Mouse (Mus musculus): ENCODE measurements at regions not wholly inside any gene's neighbourhood (a gene's known extent, or its start where the extent isn't known, plus 50 kb on each side); places are given as distances from the start of the nearest gene placed in this dataset.

GRCm38 (mm10) chr1:89207306-89207705, 137.1 kb downstream of the Sh3bp4 start:
- DNase-seq (ENCODE audit: low spot score): no peak

GRCm38 (mm10) chr1:89211116-89211515, 140.9 kb downstream of the Sh3bp4 start:
- no peak for DNase-seq (ENCODE audit: low spot score)

DNA sequence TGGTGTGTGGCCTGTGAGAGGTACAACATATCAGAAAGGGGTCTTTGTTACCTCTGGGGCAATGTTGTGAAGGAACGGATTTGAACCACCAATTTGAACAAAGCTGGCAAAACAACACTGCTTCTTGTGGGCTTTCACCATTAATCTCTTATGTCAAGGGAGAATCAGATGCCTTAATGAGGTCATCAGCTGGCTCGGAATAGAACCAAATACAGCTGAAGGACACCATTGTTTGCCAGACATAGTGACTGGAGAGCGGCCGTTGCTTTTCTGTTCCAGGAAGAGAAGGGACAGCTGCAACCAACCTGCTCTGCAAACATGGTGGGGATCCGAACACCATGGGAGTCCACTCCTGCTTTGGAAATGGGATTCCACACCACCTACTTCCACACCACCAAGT, 158.2 kb downstream of the Sh3bp4 start:
- DNase-seq (ENCODE audit: low spot score): no peak

DNA sequence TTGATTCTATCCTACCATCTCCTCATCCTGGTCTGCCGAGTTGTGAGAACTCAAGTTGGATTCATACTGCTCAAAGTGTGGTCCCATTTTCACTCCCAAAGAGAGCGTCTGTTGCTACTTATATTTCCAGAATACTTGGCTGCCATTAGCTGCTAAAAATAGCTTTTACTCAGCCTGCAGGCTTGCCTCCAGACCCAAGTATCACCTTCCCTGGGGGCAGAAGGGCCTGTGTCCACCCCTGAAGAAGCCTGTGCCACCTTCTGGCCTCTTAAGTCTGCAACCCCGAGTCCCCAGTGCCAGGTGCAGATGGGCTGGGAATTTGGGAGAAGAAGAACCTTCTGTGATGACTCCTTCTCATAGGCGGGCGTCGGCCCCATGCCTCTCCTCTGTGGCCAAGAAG, 161.5 kb downstream of the Sh3bp4 start:
- no peak for DNase-seq (ENCODE audit: low spot score)

DNA sequence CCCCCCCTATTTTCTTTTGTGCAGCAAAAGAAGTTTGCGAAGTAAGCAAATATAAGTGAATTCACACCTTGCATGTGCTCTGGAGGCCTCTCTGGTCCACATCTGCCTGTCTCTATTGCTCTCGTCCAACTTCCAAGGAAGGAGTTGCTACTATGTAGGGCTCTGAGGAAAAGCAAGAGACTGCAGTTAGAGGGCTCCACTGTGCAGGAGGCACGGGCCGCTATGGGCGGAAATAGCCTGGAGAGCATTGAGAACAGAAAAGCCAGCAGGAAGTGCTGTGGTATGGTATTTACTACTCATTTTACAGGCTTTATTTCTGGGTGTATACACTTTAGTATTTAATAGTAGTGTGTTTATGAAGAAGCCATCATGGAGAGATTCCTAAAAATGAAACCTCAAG, 162.2 kb downstream of the Sh3bp4 start:
- DNase-seq (ENCODE audit: low spot score): no peak

DNA sequence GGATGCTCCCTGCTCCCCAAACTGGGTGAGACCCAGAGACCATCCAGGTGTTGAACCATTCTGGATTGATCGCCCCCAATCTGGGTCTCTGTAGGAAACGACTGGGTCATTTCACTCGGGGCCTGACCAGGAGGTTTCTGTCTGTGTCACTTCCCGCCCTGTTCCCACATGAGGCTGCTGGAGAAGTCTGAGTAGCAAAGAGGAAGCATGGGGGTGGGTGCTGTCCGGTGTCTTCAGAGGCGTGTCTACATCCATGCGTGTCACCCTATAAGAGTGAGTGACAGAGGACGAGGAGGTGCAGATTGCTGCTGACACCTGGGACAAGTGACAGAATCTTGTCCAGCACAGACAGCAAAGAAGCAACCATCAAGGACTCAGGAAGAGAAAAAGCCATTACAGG, 164.7 kb downstream of the Sh3bp4 start:
- no peak for DNase-seq (ENCODE audit: low spot score)

- DNase-seq (ENCODE audit: low spot score): no peak
These were observed 165.1 kb downstream of the Sh3bp4 start for GRCm38 (mm10) chr1:89235296-89235695.

GRCm38 (mm10) chr1:89237696-89238095, 167.5 kb downstream of the Sh3bp4 start:
- no peak for DNase-seq (ENCODE audit: low spot score)

DNA sequence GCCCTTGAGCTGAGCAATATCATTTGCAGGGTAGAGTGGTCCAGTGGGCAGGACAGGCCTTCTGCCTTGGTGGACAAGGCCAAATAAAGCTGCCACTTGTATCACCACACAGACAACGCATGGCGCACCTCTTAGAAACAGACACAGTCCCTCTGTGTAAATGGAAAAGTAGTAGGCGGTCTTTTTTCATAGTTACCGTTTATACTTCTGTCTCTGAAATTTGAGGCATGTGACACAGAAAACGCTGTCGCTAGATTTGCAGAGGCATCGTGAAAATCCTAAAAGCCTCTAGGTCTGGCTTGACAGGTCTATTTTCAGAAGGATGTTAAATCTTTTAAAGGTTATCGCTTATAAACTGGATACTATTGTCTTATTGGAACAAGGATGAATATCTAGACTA, 174.4 kb downstream of the Sh3bp4 start:
- no peak for DNase-seq (ENCODE audit: low spot score)

- no peak for DNase-seq (ENCODE audit: low spot score)
These were observed 175.2 kb downstream of the Sh3bp4 start for GRCm38 (mm10) chr1:89245202-89246003.

- no peak for DNase-seq (ENCODE audit: low spot score)
These were observed 181.5 kb downstream of the Sh3bp4 start for GRCm38 (mm10) chr1:89251753-89252152.

DNA sequence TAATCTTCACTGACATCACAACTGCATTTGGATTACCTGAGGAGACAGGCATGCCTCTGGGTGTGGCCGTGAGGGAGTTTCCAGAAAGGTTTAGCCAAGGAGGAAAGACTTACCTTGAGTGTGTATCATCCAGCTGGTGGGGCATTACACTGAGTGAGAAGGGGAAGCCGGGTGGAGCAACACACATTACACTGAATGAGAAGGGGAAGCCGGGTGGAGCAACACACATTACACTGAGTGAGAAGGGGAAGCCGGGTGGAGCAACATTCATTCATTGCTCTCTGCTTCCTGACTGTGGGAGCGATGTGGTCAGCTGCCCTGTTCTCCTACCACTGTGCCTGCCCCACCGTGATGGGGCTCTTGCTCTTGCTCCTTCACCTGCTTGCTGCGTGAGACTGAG, 182.3 kb downstream of the Sh3bp4 start:
- no peak for DNase-seq (ENCODE audit: low spot score)

DNA sequence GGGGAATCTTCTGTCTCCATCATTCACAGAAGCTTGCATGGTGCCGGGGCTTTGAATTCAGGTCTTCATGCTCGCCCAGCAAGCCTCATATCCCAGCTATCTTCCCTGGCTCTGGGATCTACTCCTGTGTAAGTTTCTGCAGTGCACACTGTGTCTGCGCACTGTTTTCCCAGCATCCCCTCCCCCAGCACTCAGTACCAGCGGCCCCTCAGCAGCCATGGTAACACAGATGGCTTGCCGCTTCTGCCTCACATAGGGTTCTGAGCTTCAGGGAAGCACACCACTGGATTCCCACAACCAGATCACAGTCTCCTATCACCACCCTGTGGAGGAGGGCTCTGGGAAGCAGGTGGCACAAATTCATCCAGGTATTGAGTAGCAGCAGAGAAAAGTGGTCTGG, 187.7 kb downstream of the Sh3bp4 start:
- no peak for DNase-seq (ENCODE audit: low spot score)

DNA sequence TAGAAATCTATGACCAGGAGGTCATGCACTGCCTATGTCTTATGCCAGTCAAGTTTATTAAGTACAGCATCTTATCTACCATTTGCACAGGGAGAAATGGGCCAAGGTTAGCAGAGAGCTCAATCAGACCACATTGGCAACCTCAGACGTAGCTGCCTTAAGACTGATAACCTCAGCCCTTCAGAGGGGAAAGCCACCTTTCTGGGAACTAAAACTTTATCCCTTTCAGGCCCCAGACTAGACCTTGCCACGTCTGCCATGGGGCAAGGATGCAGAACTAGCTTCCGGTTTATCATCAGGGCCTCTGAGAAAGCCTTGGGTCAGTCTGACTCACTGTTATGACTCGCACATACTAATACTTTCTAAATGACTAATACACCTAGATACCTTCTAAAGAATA, 188.8 kb upstream of the Agap1 start:
- no peak for DNase-seq (ENCODE audit: low spot score)

DNA sequence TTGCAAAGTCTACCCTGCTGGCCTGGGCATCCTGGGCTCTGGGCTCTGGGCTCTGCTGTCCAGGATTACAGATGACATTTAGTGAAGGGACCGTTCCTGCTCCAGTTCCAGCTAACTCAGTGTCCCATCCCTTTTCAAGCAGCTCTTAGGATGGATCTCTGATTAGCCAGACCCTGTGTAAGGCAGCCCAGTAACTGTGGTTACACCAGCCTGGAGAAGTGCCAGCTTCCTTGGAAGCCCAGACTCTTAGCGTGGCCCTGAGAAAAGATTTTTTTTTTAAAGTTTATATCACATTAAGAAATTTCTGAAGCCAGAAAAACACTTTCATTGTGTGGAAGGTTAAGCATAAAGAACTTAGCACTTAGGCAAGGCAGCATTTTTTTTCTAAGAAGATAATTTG, 185.8 kb upstream of the Agap1 start:
- DNase-seq (ENCODE audit: low spot score): no peak

DNA sequence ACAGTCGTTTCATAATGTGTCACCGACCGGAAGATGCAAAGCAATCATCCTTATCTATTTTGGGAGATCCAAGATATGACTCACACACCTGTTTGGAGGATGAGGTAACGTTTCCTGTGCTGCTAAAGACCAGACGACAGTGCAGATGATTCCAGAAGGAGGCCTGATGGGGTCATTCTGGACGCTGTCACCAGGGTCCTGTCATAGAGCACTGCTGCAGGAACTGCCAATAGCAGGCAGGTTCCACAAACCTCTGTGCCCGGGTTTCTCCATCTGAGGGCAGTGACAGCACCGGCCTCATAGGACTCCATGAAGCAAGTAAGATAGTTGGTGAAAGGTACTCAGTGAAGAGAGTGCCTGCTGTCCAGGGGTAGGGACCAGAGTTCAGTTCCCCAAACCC, 182.9 kb upstream of the Agap1 start:
- DNase-seq (ENCODE audit: low spot score): no peak

- DNase-seq (ENCODE audit: low spot score): no peak
These were observed 181.6 kb upstream of the Agap1 start for GRCm38 (mm10) chr1:89273021-89273420.

DNA sequence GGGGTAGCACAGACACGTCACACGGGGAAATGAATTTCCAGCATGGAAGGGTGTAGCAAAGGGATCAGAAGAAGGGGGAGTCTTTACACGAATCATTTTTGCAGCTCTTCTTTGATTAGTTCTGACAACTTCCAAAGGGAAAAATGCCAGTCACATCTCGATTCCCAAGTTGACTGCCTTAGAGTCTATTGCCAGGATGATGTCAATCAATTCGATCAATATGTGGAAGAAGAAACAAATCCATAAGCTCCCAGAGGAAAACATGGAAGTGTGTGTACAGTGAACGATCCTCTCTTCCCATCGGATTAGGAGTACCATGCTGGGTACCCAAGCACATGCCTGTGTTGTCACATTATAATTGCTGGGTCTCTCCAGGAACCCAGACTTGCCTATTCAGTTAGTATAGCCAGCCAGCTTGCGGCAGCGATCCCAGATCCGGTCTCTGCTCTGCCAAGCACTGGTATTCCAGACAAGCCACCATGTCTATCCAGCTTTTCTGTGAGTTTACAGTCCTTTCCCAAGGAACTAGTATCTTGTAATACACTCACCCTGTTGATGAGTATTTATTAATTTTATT, 180.7 kb upstream of the Agap1 start:
- DNase-seq (ENCODE audit: low spot score): no peak

- DNase-seq (ENCODE audit: low spot score): no peak
These were observed 175.2 kb upstream of the Agap1 start for GRCm38 (mm10) chr1:89279382-89279781.

GRCm38 (mm10) chr1:89281107-89281655, 173.4 kb upstream of the Agap1 start:
- DNase-seq (ENCODE audit: low spot score): no peak

- DNase-seq (ENCODE audit: low spot score): no peak
These were observed 169.6 kb upstream of the Agap1 start for GRCm38 (mm10) chr1:89285041-89285440.

DNA sequence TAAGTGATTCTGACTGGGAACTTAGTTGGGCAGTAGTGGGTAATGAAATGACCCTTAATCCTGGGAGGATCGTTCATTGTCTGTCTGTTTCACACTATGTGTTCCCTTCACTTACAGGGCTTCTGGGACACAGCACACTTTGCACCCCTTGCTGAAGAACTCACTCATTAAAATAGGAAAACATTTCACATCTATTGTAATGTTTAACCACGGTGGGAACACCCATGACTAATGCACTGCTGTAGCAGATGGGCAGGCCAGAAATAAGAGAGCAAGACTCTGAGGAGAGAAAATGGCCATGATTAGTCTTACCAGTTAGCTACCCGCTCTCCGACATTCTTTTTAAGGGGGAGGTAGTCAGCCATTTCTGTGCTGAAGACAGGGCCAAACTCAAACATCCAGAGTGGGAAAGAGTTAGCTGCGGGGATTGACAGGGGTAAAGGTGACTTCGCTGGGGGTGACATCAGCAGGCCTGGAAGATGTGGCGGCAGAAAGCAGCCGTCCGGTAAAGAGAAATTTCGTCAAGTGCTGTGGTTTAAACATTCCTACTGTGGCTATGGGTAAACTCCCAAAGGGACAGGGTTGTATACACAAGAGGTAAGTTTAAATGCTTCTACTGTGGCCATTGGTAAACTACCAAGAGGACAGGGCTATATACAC, 167.3 kb upstream of the Agap1 start:
- DNase-seq (ENCODE audit: low spot score): no peak
